Mouse (Mus musculus) heart, postnatal 0 days (tissue): ENCODE results near the gene Cacna2d1. TPM values are rescaled to one million over a fixed set of nuclear protein-coding genes. Genes with fewer than 3 reads are reported as not detected.

Experiments
- ATAC-seq: fragments of 200-750 bp; cut with Nextera tagmentation; 2 replicates; pipeline ENCODE4 v1.8.0; 2017; ENCODE audit warnings: low read depth, moderate number of reproducible peaks, moderate library complexity; ENCODE audit not compliant: insufficient read depth
- DNase-seq: peaks from one replicate; pipeline ENCODE4 v3.0.0-alpha.2; 2016; ENCODE audit warnings: low spot score
- H3K27ac ChIP-seq: fragments of 300-500 bp; sonication (generic); 2 replicates; pipeline ENCODE4 v1.5.1; 2014; ENCODE audit warnings: low read depth, mild to moderate bottlenecking
- H3K27me3 ChIP-seq: fragments of 300-500 bp; sonication (generic); 2 replicates; pipeline ENCODE4 v1.6.1; 2014; ENCODE audit warnings: low read length, mixed read lengths; ENCODE audit not compliant: control insufficient read depth, insufficient read depth
- H3K36me3 ChIP-seq: fragments of 300-500 bp; sonication (generic); replicated peaks from 2 replicates; pipeline ENCODE4 v1.6.1; 2014; ENCODE audit warnings: low read length, mixed read lengths; ENCODE audit not compliant: control insufficient read depth, insufficient read depth
- H3K4me1 ChIP-seq: fragments of 300-500 bp; sonication (generic); 2 replicates; pipeline ENCODE4 v1.6.1; 2014; ENCODE audit warnings: antibody characterized with exemption; ENCODE audit not compliant: control insufficient read depth, insufficient read depth
- H3K4me2 ChIP-seq: fragments of 300-500 bp; sonication (generic); 2 replicates; pipeline ENCODE4 v1.6.1; 2014; ENCODE audit warnings: low read depth, mild to moderate bottlenecking, low read length, moderate library complexity
- H3K4me3 ChIP-seq: fragments of 300-500 bp; sonication (generic); 2 replicates; pipeline ENCODE4 v1.5.1; 2014; ENCODE audit warnings: low read depth, low read length
- H3K9ac ChIP-seq: fragments of 300-500 bp; sonication (generic); replicated peaks from 2 replicates; pipeline ENCODE4 v1.6.1; 2014; ENCODE audit warnings: low read depth, low read length, mixed read lengths
- H3K9me3 ChIP-seq: fragments of 300-500 bp; sonication (generic); replicated peaks from 2 replicates; pipeline ENCODE4 v1.6.1; 2016; ENCODE audit warnings: low read length; ENCODE audit not compliant: control insufficient read depth
- CTCF ChIP-seq: IDR thresholded peaks from 2 replicates; pipeline ENCODE4 v1.5.1; 2016; ENCODE audit warnings: antibody characterized with exemption, control low read depth, low read depth
- EP300 ChIP-seq: IDR thresholded peaks from 2 replicates; pipeline ENCODE4 v1.6.1; 2016; ENCODE audit warnings: antibody characterized with exemption, low read depth
- WGBS: fragments of 180-500 bp; shearing (Covaris S2); extraction: QIAGEN DNeasy Blood & Tissue Kit; methylation state at CpG from one replicate; pipeline ENCODE4 v1.1.7; 2014; 5-methylcytosine and 5-hydroxymethylcytosine counted together
- polyA plus RNA-seq: library from polyadenylated mRNA; unstranded; fragments of >200 nt; fragmentation: Nextera tagmentation; extraction: Ambion mirVana; gene quantifications from 2 replicates; pipeline ENCODE4 v1.2.1, GENCODE M21; 2015
- total RNA-seq: library from RNA; depleted of rRNA; stranded (reverse); fragments of >200 nt; gene quantifications from 2 replicates; pipeline ENCODE4 v1.2.3, GENCODE M21; 2014; ENCODE audit warnings: low replicate concordance

Gene Cacna2d1
- total and polyA plus RNA-seq, 2 experiments from 2014 or later: 17.7 to 37.6 TPM

DNA sequence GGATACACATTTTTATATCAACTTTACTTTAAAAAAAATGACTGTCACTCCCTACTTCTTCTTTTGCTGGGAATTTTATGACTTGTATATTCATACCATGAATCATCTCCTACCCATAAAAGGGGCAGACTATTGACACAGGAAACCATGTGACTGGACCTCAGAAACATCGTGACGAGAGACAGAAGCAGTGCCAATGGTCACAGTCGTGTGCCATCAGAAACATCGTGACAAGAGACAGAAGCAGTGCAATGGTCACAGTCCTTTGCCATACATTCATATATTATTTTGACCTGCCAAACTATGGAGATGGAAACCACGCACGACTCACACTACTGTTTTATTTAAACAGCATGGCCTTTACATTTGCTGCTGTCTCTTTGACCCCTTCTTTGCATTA lies 6.0 kb upstream of the Cacna2d1 start:
- Histone ChIP-seq H3K4me3 (no peak overlapping the region), H3K4me2 (no peak overlapping the region), H3K9ac (no peak overlapping the region), H3K27ac (no peak overlapping the region), H3K9me3 (no peaks in the 10 kb centered on the region), H3K27me3 (0 out of 2 replicates have a peak, but pooled peaks cover 3% of the 10 kb centered on the region), H3K4me1 (no peaks in the 10 kb centered on the region), H3K36me3 (no peaks in the 10 kb centered on the region)
- ATAC-seq (no peak), DNase-seq (no peak)
- TF ChIP-seq CTCF (no peak), EP300 (no peak)
- 65% methylated on average over 6 of the region's 6 CpGs for WGBS

DNA sequence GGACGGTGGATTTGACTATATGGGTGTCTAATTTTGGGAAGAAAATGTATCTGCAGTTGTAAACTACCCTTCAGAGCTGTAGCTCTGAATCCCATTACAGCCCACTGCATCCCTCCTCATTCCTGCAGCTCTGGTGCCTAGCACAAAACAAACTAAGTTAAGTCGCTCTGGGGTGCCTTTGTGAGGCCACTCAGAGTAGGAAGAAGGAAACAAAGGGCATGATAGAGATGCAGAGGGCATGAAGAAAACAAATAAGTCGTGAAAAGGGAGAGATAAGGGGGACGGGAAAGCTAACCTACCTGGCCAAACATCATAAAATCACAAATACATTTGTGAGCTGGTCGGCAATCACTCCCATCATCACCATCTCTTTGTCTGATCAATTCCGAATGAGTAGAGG lies 1.5 kb upstream of the Cacna2d1 start:
- Histone ChIP-seq H3K27ac (no peak overlapping the region), H3K4me2 (no peak overlapping the region), H3K4me3 (no peak overlapping the region), H3K9me3 (no peaks in the 10 kb centered on the region), H3K36me3 (no peaks in the 10 kb centered on the region), H3K27me3 (0 out of 2 replicates have a peak, but pooled peaks cover 3% of the 10 kb centered on the region), H3K4me1 (no peaks in the 10 kb centered on the region), H3K9ac (no peak overlapping the region)
- TF ChIP-seq EP300 (no peak), CTCF (no peak)
- ATAC-seq (no peak), DNase-seq (no peak)
- 60% methylated on average over 6 of the region's 6 CpGs for WGBS

DNA sequence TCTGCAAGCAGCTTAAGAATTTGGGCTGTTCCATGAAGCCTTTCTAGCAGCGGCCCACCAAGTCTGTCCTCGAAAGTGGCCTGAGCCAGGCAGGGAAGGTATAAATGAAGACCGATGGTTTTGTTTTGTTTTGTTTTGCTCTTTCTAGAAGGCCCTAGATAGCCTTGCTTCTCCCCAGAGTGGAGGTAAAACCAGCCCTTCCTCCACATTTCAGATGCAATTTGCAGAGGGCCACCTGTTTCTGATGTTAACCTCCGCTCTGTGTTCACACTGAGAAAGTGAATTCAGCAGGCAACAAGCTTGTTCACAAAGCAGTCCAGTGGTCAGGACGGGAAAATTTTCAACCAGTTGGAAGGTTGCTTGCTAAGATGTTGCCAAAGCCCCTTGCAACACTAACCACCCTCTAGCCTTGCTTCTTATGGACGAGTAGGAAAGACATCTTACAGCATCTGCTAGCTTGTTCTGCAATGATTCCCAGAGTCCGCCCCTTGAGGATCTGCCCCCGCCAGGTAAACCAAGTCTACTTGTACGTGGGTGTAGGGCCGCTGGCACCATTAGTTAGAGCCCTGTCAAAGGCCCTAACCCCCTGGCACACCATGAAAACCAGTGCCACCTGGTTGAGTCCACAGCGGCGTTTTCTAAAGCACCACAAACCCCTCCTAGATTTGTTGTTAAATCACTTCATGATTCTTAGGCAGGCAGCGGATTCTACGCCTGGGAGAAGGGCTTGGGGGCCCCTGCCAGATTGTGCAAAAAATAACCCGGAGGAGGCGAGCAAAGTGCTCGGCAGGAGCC lies 713 bp upstream of the Cacna2d1 start:
- H3K4me3 ChIP-seq: peak overlapping the region; percentile 83
- H3K27ac ChIP-seq: peak overlapping the region; percentile 90
- H3K9me3 ChIP-seq: no peaks in the 10 kb centered on the region
- peak overlapping the region; percentile 88 for H3K4me2 ChIP-seq
- no peaks in the 10 kb centered on the region for H3K36me3 ChIP-seq
- no peaks in the 10 kb centered on the region for H3K4me1 ChIP-seq
- no peak for TF ChIP-seq EP300
- TF ChIP-seq CTCF: no peak
- peak overlapping the region; percentile 89 for H3K9ac ChIP-seq
- 0 out of 2 replicates have a peak, but pooled peaks cover 3% of the 10 kb centered on the region for H3K27me3 ChIP-seq
- peak; percentile 2; the same call in 1 of the 2 replicates for ATAC-seq
- WGBS: 13% methylated on average over 17 of the region's 17 CpGs
- DNase-seq: no peak

DNA sequence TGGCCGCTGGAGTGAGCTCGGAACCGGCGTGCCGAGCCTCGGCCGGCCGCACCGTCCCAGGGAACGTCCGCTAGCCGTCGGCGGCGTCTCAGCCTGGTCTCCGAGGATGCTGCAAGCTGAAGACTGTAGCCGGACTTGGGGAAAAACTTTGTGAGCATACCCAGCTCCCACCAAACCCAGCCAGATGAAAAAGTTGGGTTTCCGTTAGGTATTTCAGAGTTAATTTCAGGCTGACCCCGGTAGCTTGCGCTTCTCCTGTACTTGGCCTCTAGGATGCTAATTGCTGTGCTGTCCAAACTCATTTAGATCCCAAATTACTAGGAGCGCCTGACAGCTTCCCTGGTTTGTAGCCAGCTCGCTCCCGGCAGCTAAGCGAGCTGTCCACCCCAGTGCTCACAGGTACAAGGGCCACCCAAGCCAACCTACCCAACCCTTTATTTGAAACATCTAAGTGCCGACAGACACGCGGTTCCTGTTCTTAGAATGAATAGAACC lies 790 bp downstream of the Cacna2d1 start:
- Histone ChIP-seq H3K4me1 (no peaks in the 10 kb centered on the region), H3K9ac (peak overlapping the region; percentile 89), H3K4me3 (peak overlapping the region; percentile 83), H3K27me3 (0 out of 2 replicates have a peak, but pooled peaks cover 3% of the 10 kb centered on the region), H3K36me3 (no peaks in the 10 kb centered on the region), H3K27ac (peak overlapping the region; percentile 90), H3K4me2 (peak overlapping the region; percentile 88), H3K9me3 (no peaks in the 10 kb centered on the region)
- WGBS: 2% methylated on average over 27 of the region's 27 CpGs
- DNase-seq (peak; percentile 24), ATAC-seq (0 out of 2 replicates have a peak, but pooled peaks have one; percentile 15)
- TF ChIP-seq CTCF: no peak
- TF ChIP-seq EP300: no peak

DNA sequence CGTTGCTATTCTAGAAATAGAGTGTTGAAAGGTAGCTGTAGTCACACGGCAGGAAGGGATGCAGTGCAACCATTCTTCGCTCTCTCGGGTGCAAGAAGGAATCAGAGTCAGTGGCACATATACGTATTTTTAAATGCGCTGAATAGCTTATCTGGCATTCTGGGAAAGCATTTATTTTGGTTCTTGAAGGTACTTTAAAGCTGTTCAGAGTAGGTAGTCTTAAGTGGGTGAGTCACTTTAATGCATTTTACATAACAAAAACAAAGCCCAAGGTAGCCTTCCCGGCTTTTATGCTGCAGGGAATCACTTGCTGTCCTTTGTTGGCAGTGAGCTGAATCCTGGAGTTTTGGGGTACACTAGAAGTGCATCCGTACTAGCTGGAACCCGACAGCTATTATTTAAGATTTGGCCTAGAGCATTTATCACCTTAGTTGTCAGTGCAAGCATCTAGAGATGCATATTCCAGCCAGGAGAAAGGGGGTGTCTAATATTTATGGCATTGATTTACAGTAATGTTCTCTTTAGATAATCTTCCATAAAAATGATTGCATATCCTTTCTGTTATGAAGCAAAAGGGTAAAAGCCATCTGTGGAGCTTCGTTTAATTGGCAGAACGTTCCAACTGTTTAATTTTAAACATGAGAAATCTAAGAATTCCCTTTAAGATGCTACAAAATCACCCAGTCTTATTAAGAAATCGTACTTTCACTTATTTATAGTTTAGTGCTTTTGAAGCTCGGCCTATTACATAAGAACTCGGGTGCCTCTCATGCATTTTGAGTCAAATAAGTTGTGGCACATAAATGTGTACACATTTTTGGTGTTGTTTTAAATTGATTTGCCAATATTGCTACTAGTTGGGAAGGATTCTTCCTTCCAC lies 1.6 kb downstream of the Cacna2d1 start:
- Histone ChIP-seq H3K4me2 (peak overlapping the region; percentile 88), H3K4me1 (0 out of 2 replicates have a peak, but pooled peaks cover 4% of the 10 kb centered on the region), H3K9ac (peak overlapping the region; percentile 89), H3K4me3 (peak overlapping the region; percentile 83), H3K36me3 (no peaks in the 10 kb centered on the region), H3K27me3 (0 out of 2 replicates have a peak, but pooled peaks cover 3% of the 10 kb centered on the region), H3K27ac (peak overlapping the region; percentile 90), H3K9me3 (no peaks in the 10 kb centered on the region)
- ATAC-seq (no peak), DNase-seq (peak; percentile 50)
- TF ChIP-seq CTCF (no peak), EP300 (no peak)
- 38% methylated on average over 14 of the region's 14 CpGs for WGBS
